Mouse (Mus musculus) midbrain, embryonic 14.5 days (tissue): Measurements from ENCODE around the gene Pycr1. TPM values are rescaled to one million over a fixed set of nuclear protein-coding genes. Genes with fewer than 3 reads are reported as not detected.
"Not testable (repeated sequence)": the region's sequence is repeated elsewhere in the genome, so short reads cannot be mapped to it uniquely, and the experiment has no call there.

Source experiments
- ATAC-seq: fragments of 200-750 bp; cut with Nextera tagmentation; 2 replicates; pipeline ENCODE4 v1.8.0; 2017; ENCODE audit warnings: moderate number of reproducible peaks, moderate library complexity; ENCODE audit not compliant: low FRiP score, low TSS enrichment
- DNase-seq: peaks from one replicate; pipeline ENCODE4 v3.0.0-alpha.2; 2015
- H3K27ac ChIP-seq: fragments of 300-500 bp; sonication (generic); replicated peaks from 2 replicates; pipeline ENCODE4 v1.5.1; 2014; ENCODE audit warnings: mild to moderate bottlenecking, low read depth, low read length, moderate library complexity
- H3K27me3 ChIP-seq: fragments of 300-500 bp; sonication (generic); 2 replicates; pipeline ENCODE4 v1.6.1; 2014; ENCODE audit warnings: low read length, control low read depth, mixed read lengths; ENCODE audit not compliant: control insufficient read depth, insufficient read depth
- H3K36me3 ChIP-seq: fragments of 300-500 bp; sonication (generic); 2 replicates; pipeline ENCODE4 v1.6.1; 2014; ENCODE audit warnings: low read length, control low read depth; ENCODE audit not compliant: control insufficient read depth, insufficient read depth
- H3K4me1 ChIP-seq: fragments of 300-500 bp; sonication (generic); 2 replicates; pipeline ENCODE4 v1.6.1; 2014; ENCODE audit warnings: mild to moderate bottlenecking, antibody characterized with exemption, low read length, control low read depth; ENCODE audit not compliant: control insufficient read depth, insufficient read depth
- H3K4me2 ChIP-seq: fragments of 300-500 bp; sonication (generic); 2 replicates; pipeline ENCODE4 v1.6.1; 2014; ENCODE audit warnings: mild to moderate bottlenecking, low read length, moderate library complexity
- H3K4me3 ChIP-seq: fragments of 300-500 bp; sonication (generic); replicated peaks from 2 replicates; pipeline ENCODE4 v1.5.1; 2014; ENCODE audit warnings: low read depth, low read length
- H3K9ac ChIP-seq: fragments of 300-500 bp; sonication (generic); replicated peaks from 2 replicates; pipeline ENCODE4 v1.6.1; 2014; ENCODE audit warnings: mild to moderate bottlenecking, low read length, moderate library complexity
- H3K9me3 ChIP-seq: fragments of 300-500 bp; sonication (generic); 2 replicates; pipeline ENCODE4 v1.6.1; 2016; ENCODE audit warnings: low read length, control low read depth, mixed read lengths; ENCODE audit not compliant: control insufficient read depth
- WGBS: fragments of 180-500 bp; shearing (Covaris S2); extraction: QIAGEN DNeasy Blood & Tissue Kit; methylation state at CpG from one replicate; pipeline ENCODE4 v1.1.7; 2014; 5-methylcytosine and 5-hydroxymethylcytosine counted together
- polyA plus RNA-seq: library from polyadenylated mRNA; unstranded; fragments of >200 nt; fragmentation: Nextera tagmentation; extraction: Ambion mirVana; gene quantifications from 2 replicates; pipeline ENCODE4 v1.2.1, GENCODE M21; 2014

Gene Pycr1
- polyA plus RNA-seq, 1 experiment from 2014 or later, result 18.5 TPM

- H3K27ac ChIP-seq, result no peak overlapping the region
- no peaks in the 10 kb centered on the region for H3K9me3 ChIP-seq
- H3K27me3 ChIP-seq, result no peaks in the 10 kb centered on the region
- H3K4me2 ChIP-seq, result no peak overlapping the region
- DNase-seq (no peak), ATAC-seq (no peak)
- H3K36me3 ChIP-seq, result peaks cover 46% of the 10 kb centered on the region
- 0 out of 2 replicates have a peak overlapping the region, but pooled peaks have one; percentile 6 for H3K9ac ChIP-seq
- peaks cover 17% of the 10 kb centered on the region for H3K4me1 ChIP-seq
- 96% methylated on average over 4 of the region's 4 CpGs for WGBS
- H3K4me3 ChIP-seq, result no peak overlapping the region
Measured at GRCm38 (mm10) chr11:120676951-120677350, 33.4 kb upstream of the Pycr1 start.

GRCm38 (mm10) chr11:120675875-120676274, 32.3 kb upstream of the Pycr1 start:
- Histone ChIP-seq H3K36me3 (peaks cover 39% of the 10 kb centered on the region), H3K4me1 (peaks cover 17% of the 10 kb centered on the region)
- WGBS, result 93% methylated on average over 5 of the region's 5 CpGs
- H3K4me2 ChIP-seq, H3K9me3 ChIP-seq, H3K9ac ChIP-seq, H3K27me3 ChIP-seq, H3K4me3 ChIP-seq, DNase-seq, H3K27ac ChIP-seq, ATAC-seq: not testable (repeated sequence)

GRCm38 (mm10) chr11:120673594-120674122, 30.1 kb upstream of the Pycr1 start:
- Histone ChIP-seq H3K27me3 (no peaks in the 10 kb centered on the region), H3K36me3 (peaks cover 20% of the 10 kb centered on the region), H3K4me1 (peaks cover 17% of the 10 kb centered on the region), H3K9ac (peak overlapping the region; percentile 74), H3K27ac (peak overlapping the region; percentile 90), H3K4me3 (peak overlapping the region; percentile 70), H3K4me2 (peak overlapping the region; percentile 78), H3K9me3 (no peaks in the 10 kb centered on the region)
- no peak for DNase-seq
- 36% methylated on average over 12 of the region's 12 CpGs for WGBS
- ATAC-seq, result peak; percentile 15; the same call in 1 of the 2 replicates

GRCm38 (mm10) chr11:120672687-120673593, 29.4 kb upstream of the Pycr1 start, which contains the start of gene Aspscr1:
Gene Aspscr1, plus strand, starts transcription at chr11:120672973.
- H3K4me2 ChIP-seq, result peak within 1 kb of the TSS; percentile 78
- 1% methylated on average over 82 of the region's 83 CpGs for WGBS
- peak within 1 kb of the TSS; percentile 74 for H3K9ac ChIP-seq
- ATAC-seq, result peak; percentile 97
- no peaks in the 10 kb centered on the region for H3K27me3 ChIP-seq
- peaks cover 13% of the 10 kb centered on the region for H3K36me3 ChIP-seq
- H3K9me3 ChIP-seq, result no peaks in the 10 kb centered on the region
- DNase-seq, result peak; percentile 97
- H3K27ac ChIP-seq, result peak within 1 kb of the TSS; percentile 90
- peak within 1 kb of the TSS; percentile 70 for H3K4me3 ChIP-seq
- peaks cover 17% of the 10 kb centered on the region for H3K4me1 ChIP-seq

GRCm38 (mm10) chr11:120666617-120667016, 23.0 kb upstream of the Pycr1 start:
- WGBS, result 10% methylated on average over 3 of the region's 3 CpGs
- H3K4me1 ChIP-seq, result no peaks in the 10 kb centered on the region
- no peaks in the 10 kb centered on the region for H3K36me3 ChIP-seq
- 0 out of 2 replicates have a peak overlapping the region, but pooled peaks have one; percentile 20 for H3K9ac ChIP-seq
- peak; percentile 18 for DNase-seq
- H3K27ac ChIP-seq, result no peak overlapping the region
- no peak overlapping the region for H3K4me2 ChIP-seq
- no peak overlapping the region for H3K4me3 ChIP-seq
- H3K27me3 ChIP-seq, result peaks cover 15% of the 10 kb centered on the region
- no peak for ATAC-seq
- no peaks in the 10 kb centered on the region for H3K9me3 ChIP-seq

GRCm38 (mm10) chr11:120665406-120665805, 21.8 kb upstream of the Pycr1 start:
- Histone ChIP-seq H3K27me3 (peaks cover 27% of the 10 kb centered on the region), H3K4me3 (no peak overlapping the region), H3K9me3 (no peaks in the 10 kb centered on the region), H3K4me2 (no peak overlapping the region), H3K27ac (no peak overlapping the region), H3K36me3 (no peaks in the 10 kb centered on the region), H3K4me1 (peaks cover 8% of the 10 kb centered on the region; the same call in 1 of the 2 replicates), H3K9ac (no peak overlapping the region)
- DNase-seq (no peak), ATAC-seq (no peak)
- WGBS, result 70% methylated on average over 3 of the region's 3 CpGs

GRCm38 (mm10) chr11:120663714-120664113, 20.1 kb upstream of the Pycr1 start:
- WGBS, result 48% methylated on average over 5 of the region's 5 CpGs
- Histone ChIP-seq H3K4me3 (no peak overlapping the region), H3K9me3 (no peaks in the 10 kb centered on the region), H3K9ac (no peak overlapping the region), H3K27ac (no peak overlapping the region), H3K4me1 (peaks cover 11% of the 10 kb centered on the region; the same call in 1 of the 2 replicates), H3K27me3 (peaks cover 44% of the 10 kb centered on the region), H3K36me3 (no peaks in the 10 kb centered on the region), H3K4me2 (no peak overlapping the region)
- ATAC-seq (no peak), DNase-seq (no peak)

- Histone ChIP-seq H3K27ac (no peak overlapping the region), H3K9ac (no peak overlapping the region), H3K9me3 (no peaks in the 10 kb centered on the region), H3K27me3 (peaks cover 50% of the 10 kb centered on the region), H3K36me3 (no peaks in the 10 kb centered on the region), H3K4me2 (no peak overlapping the region), H3K4me3 (no peak overlapping the region), H3K4me1 (peaks cover 11% of the 10 kb centered on the region; the same call in 1 of the 2 replicates)
- WGBS, result 20% methylated on average over 6 of the region's 6 CpGs
- no peak for ATAC-seq
- DNase-seq, result peak; percentile 6
Measured at GRCm38 (mm10) chr11:120662759-120663158, 19.2 kb upstream of the Pycr1 start.
